Mouse (Mus musculus): ENCODE measurements around the gene Ddx5. TPM values are rescaled to one million over a fixed set of nuclear protein-coding genes. Genes with fewer than 3 reads are reported as not detected.

The Ddx5 gene
- total and polyA plus RNA-seq, 2 experiments from 2014 or later: 274 to 288 TPM

DNA sequence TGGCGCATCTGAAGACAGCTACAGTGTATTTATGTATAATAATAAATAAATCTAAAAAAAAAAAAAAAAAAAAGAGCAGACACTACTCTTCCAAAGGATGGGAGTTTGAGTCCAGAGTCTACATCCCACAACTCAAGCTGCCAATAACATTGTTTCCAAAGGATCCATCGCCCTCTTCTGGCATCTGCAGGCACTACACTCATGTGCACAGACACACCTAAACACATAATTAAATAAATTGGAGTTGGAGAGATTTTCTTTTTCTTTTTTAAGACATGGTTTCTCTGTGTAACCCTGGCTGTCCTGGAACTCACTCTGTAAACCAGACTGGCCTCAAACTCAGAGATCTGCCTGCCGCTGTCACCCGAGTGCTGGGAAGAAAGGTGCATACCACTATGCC is 21.5 kb downstream of the Ddx5 start:
- H3K4me3 ChIP-seq (ENCODE audit: low read length): no peak overlapping the region
- 93% methylated on average over 4 of the region's 4 CpGs for WGBS
- peaks cover 24% of the 10 kb centered on the region; the same call in 1 of the 2 replicates for H3K36me3 ChIP-seq (ENCODE audit: insufficient read depth, low read length)
- no peaks in the 10 kb centered on the region for H3K9me3 ChIP-seq (ENCODE audit: low read length)
- ATAC-seq: no peak
- TF ChIP-seq CTCF (IDR thresholded peaks at IDR 0.05; ENCODE audit: low read depth): peak; percentile 20
- no peaks in the 10 kb centered on the region for H3K27me3 ChIP-seq (ENCODE audit: insufficient read depth, low read length)
- H3K4me1 ChIP-seq (ENCODE audit: insufficient read depth, low read length): 0 out of 2 replicates have a peak, but pooled peaks cover under 1% of the 10 kb centered on the region
- no peak overlapping the region for H3K4me2 ChIP-seq (ENCODE audit: low read depth, low read length)
- H3K27ac ChIP-seq: no peak overlapping the region
- no peak for DNase-seq (ENCODE audit: low spot score)
- H3K9ac ChIP-seq (replicated peaks; ENCODE audit: low read length): no peak overlapping the region

DNA sequence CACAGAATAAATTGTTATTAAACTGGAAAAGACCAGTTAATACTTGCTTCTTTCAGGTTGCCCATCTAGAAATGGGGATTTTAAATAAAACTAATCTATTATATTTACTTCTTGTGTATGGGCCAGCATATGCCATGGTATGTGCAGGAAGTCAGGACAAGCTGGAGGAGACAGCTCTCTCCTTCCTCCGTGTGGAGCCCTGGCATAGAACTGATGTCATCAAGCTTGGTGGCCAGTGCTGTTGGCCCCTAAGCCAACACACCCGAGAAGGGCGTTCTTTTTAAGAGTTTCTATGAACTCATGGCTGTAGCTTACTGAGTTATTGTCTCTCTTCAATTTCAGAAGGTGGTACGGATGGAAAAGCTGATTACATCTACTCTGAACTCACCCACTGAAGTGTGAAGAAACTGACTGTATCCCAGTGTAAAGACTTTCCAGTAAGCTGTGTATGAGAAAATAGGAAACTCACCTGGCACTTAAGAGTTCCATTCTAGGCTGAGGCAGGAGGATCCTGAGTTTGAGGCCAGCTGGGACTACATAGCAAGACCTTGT is 22.3 kb downstream of the Ddx5 start:
- WGBS: 92% methylated on average over 4 of the region's 4 CpGs
- H3K27me3 ChIP-seq (ENCODE audit: insufficient read depth, low read length): no peaks in the 10 kb centered on the region
- H3K4me2 ChIP-seq (ENCODE audit: low read depth, low read length): no peak overlapping the region
- H3K9ac ChIP-seq (replicated peaks; ENCODE audit: low read length): no peak overlapping the region
- H3K4me1 ChIP-seq (ENCODE audit: insufficient read depth, low read length): 0 out of 2 replicates have a peak, but pooled peaks cover 3% of the 10 kb centered on the region
- no peak overlapping the region for H3K4me3 ChIP-seq (ENCODE audit: low read length)
- peaks cover 19% of the 10 kb centered on the region; the same call in 1 of the 2 replicates for H3K36me3 ChIP-seq (ENCODE audit: insufficient read depth, low read length)
- ATAC-seq: no peak
- H3K9me3 ChIP-seq (ENCODE audit: low read length): no peaks in the 10 kb centered on the region
- DNase-seq (ENCODE audit: low spot score): no peak
- TF ChIP-seq CTCF (IDR thresholded peaks at IDR 0.05; ENCODE audit: low read depth): no peak
- no peak overlapping the region for H3K27ac ChIP-seq

DNA sequence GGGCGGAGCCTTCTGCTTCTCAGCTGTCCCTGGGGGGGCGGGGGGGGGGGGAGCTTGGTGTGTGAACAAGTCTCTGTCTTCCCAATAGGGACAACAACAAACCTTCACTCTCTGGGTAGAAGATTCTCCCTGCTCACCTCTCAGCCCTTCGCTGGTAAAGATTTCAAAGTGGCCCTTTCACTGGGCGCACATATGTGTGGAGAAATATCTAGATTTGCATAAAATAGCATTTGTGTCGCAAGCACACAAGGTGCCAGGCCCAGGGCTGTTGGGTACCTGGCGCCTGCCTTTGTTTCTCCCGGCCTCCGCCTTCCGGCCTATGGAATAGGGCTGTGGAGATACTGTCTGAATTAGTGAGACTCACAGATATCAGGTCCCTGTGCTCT is 26.2 kb downstream of the Ddx5 start:
- Histone ChIP-seq H3K36me3 (ENCODE audit: insufficient read depth, low read length) (no peaks in the 10 kb centered on the region; the same call in 1 of the 2 replicates), H3K9me3 (ENCODE audit: low read length) (no peaks in the 10 kb centered on the region), H3K27ac (no peak overlapping the region), H3K4me1 (ENCODE audit: insufficient read depth, low read length) (0 out of 2 replicates have a peak, but pooled peaks cover 3% of the 10 kb centered on the region), H3K4me2 (ENCODE audit: low read depth, low read length) (no peak overlapping the region), H3K9ac (replicated peaks; ENCODE audit: low read length) (no peak overlapping the region), H3K27me3 (ENCODE audit: insufficient read depth, low read length) (no peaks in the 10 kb centered on the region), H3K4me3 (ENCODE audit: low read length) (no peak overlapping the region)
- no peak for TF ChIP-seq CTCF (IDR thresholded peaks at IDR 0.05; ENCODE audit: low read depth)
- no peak for DNase-seq (ENCODE audit: low spot score)
- 75% methylated on average over 9 of the region's 9 CpGs for WGBS
- ATAC-seq: no peak

DNA sequence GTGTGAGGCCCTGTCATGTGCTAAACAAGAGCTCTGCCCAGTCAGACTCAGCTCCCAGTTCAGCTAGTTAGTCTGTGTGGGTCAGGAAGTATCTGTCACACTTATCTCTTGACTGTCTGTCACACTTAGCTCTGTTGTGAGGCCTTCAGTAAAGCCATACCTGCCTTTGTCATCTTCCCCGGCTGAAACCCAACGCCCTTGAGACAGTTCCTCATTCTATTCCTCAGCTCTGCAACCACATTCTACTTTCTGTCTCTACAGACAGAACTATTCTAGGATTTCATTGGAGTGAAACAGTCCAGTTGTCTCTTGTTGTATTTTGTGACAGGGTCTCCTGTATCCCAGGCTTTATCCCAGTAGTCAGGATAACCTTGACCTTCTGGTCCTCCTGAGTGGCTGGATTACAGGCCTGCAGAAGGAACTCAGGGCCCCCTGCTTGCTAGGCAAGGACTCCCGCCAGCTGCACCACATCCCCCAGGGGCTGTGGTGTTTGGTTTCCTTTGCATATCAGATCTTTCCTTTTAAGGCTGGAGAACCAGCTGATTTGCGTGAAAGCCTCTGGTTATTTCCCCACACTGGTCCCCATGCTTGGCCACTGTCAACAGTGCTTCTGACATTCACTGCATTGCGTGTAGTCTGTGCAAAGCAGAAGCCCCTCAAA is 26.7 kb downstream of the Ddx5 start:
- ATAC-seq (no peak), DNase-seq (ENCODE audit: low spot score) (no peak)
- Histone ChIP-seq H3K4me3 (ENCODE audit: low read length) (no peak overlapping the region), H3K27ac (peak overlapping the region; percentile 36; the same call in 1 of the 2 replicates), H3K4me2 (ENCODE audit: low read depth, low read length) (no peak overlapping the region), H3K27me3 (ENCODE audit: insufficient read depth, low read length) (no peaks in the 10 kb centered on the region), H3K9me3 (ENCODE audit: low read length) (no peaks in the 10 kb centered on the region), H3K4me1 (ENCODE audit: insufficient read depth, low read length) (0 out of 2 replicates have a peak, but pooled peaks cover 3% of the 10 kb centered on the region), H3K36me3 (ENCODE audit: insufficient read depth, low read length) (no peaks in the 10 kb centered on the region), H3K9ac (replicated peaks; ENCODE audit: low read length) (no peak overlapping the region)
- TF ChIP-seq CTCF (IDR thresholded peaks at IDR 0.05; ENCODE audit: low read depth): no peak
- 44% methylated on average over 5 of the region's 5 CpGs for WGBS

DNA sequence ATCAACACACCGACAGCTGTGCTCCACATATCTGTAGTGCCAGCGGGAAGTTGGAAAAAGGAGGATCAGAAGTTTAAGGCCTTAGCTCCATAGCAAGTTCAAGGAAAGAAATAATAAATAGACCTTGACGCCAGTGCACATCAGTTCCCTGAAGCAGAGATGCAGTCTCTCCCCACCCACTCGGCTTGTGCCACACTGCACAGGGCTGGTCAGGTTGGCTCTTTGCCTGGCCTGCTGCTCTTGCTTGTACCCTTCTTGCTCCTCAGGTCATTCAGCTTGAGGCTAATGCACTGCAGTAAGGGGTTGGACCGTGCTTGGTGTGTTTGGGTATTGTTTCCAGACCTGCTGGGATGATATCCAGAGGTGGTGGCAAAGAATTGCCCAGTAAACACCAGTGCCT is 28.5 kb downstream of the Ddx5 start:
- no peak for TF ChIP-seq CTCF (IDR thresholded peaks at IDR 0.05; ENCODE audit: low read depth)
- Histone ChIP-seq H3K4me2 (ENCODE audit: low read depth, low read length) (no peak overlapping the region), H3K27ac (no peak overlapping the region), H3K4me3 (ENCODE audit: low read length) (no peak overlapping the region), H3K36me3 (ENCODE audit: insufficient read depth, low read length) (no peaks in the 10 kb centered on the region), H3K9ac (replicated peaks; ENCODE audit: low read length) (no peak overlapping the region), H3K27me3 (ENCODE audit: insufficient read depth, low read length) (no peaks in the 10 kb centered on the region), H3K9me3 (ENCODE audit: low read length) (no peaks in the 10 kb centered on the region), H3K4me1 (ENCODE audit: insufficient read depth, low read length) (0 out of 2 replicates have a peak, but pooled peaks cover 3% of the 10 kb centered on the region)
- 89% methylated on average over 5 of the region's 5 CpGs for WGBS
- ATAC-seq: no peak
- no peak for DNase-seq (ENCODE audit: low spot score)

DNA sequence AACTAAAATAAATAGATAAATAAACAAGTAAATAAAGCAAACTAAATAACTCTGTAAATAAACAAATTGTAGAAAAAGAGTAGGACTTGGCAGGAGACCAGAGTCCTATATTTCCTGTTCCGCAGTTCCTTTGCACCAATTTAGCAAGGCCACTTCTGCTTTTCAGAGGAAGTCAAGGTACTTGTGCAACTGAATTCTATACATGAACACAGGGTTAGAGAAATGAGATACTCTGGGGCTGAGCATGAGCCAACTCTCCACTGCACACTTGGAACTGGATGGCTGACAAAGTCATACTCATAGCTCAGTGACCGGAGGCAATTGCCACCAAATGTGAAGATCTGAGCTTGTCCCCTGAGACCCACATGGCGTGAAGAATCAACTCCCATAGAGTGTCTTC is 30.0 kb downstream of the Ddx5 start:
- no peak for ATAC-seq
- WGBS: 92% methylated on average over 3 of the region's 3 CpGs

DNA sequence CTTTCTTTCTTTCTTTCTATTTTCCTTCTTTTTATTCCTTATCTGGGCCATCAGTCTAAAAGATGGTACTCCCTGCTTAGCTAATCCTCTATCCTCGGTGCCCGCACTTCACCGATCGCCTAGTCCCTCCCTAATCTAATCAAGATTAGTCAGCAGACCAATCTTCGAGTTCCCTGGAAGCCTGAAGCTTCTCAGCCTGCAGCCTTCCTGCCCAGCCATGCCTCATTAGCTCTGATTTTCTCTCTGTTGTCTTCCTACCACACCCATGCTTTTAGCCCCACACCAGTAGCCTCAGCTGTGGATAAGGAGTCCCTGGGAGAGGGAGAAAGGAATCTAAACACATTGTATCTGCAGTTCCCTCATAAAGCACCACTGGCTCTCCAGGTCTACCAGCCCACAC is 33.4 kb downstream of the Ddx5 start:
- 56% methylated on average over 5 of the region's 5 CpGs for WGBS
- no peak overlapping the region for H3K27ac ChIP-seq
- no peak overlapping the region for H3K4me3 ChIP-seq (ENCODE audit: low read length)
- H3K9ac ChIP-seq (replicated peaks; ENCODE audit: low read length): no peak overlapping the region
- H3K9me3 ChIP-seq (ENCODE audit: low read length): no peaks in the 10 kb centered on the region
- TF ChIP-seq CTCF (IDR thresholded peaks at IDR 0.05; ENCODE audit: low read depth): no peak
- no peaks in the 10 kb centered on the region for H3K27me3 ChIP-seq (ENCODE audit: insufficient read depth, low read length)
- no peaks in the 10 kb centered on the region for H3K36me3 ChIP-seq (ENCODE audit: insufficient read depth, low read length)
- DNase-seq (ENCODE audit: low spot score): no peak
- H3K4me1 ChIP-seq (ENCODE audit: insufficient read depth, low read length): no peaks in the 10 kb centered on the region
- no peak overlapping the region for H3K4me2 ChIP-seq (ENCODE audit: low read depth, low read length)
- no peak for ATAC-seq

More for the DNA sequence above, 30.0 kb downstream of the Ddx5 start:
- no peaks in the 10 kb centered on the region for H3K9me3 ChIP-seq (ENCODE audit: low read length)
- H3K27ac ChIP-seq: no peak overlapping the region
- H3K4me3 ChIP-seq (ENCODE audit: low read length): no peak overlapping the region
- no peak for TF ChIP-seq CTCF (IDR thresholded peaks at IDR 0.05; ENCODE audit: low read depth)
- no peaks in the 10 kb centered on the region for H3K27me3 ChIP-seq (ENCODE audit: insufficient read depth, low read length)
- no peak overlapping the region for H3K4me2 ChIP-seq (ENCODE audit: low read depth, low read length)
- no peaks in the 10 kb centered on the region for H3K36me3 ChIP-seq (ENCODE audit: insufficient read depth, low read length)
- DNase-seq (ENCODE audit: low spot score): no peak
- H3K4me1 ChIP-seq (ENCODE audit: insufficient read depth, low read length): 0 out of 2 replicates have a peak, but pooled peaks cover 3% of the 10 kb centered on the region
- H3K9ac ChIP-seq (replicated peaks; ENCODE audit: low read length): no peak overlapping the region
